ENCODE assay signal across 11 mouse cellular contexts in the genomic region with DNA sequence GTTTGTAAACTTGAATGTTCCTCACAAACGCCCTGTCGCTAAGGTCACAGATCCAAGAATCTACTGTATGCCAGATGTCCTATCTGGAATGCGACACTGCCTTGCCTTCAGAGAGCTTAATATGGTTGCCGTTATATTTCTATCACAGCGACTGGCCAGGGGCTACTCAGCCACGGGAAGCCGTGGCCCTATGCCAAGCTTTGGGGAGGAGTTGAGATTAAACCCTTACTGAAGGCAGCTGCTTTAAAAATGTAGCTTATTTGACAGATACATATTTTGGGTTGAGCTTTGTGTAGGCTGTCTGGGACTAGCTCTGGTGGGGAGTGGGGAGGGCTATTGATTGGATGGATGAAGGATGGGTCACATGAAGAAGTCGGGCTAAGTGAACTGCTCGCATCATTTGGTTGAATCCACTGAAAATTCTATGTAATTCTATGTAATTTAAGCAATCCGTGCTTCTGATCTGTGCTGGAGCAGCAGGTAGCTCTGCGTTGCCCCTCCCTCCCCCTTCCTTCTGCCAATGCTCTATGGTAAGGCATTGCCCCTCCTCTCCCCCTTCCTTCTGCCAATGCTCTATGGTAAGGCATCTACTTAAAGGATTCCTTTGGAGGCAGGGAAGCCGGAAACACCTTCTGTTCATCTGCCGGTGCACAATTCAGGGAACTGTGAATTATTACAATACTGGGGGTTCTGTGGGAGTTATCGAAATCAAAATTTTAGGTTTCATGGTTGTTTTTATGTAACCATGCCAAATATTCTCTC. TPM values are rescaled to one million over a fixed set of nuclear protein-coding genes. Genes with fewer than 3 reads are reported as not detected.
A peak's percentile ranks its signal among the peaks of the same experiment; 100 is the strongest.
DNase-seq lines count a peak whose midpoint lies in the region; ATAC-seq and TF ChIP-seq lines count a peak whose summit lies in the region.
"Had no signal": no experiment of that assay in that cellular context is flagged by ENCODE, and none has a peak within 500 bp of the region (broad histone marks: within the 10 kb centered on the region; RNA-seq: fewer than 3 reads in every experiment).

No protein-coding gene starts in this region.

- no peak for DNase-seq in frontal cortex, postnatal 25 days (ENCODE audit: low spot score in 2 of 2)
- no peak for DNase-seq in left cerebral cortex, adult 2 months (ENCODE audit: extremely low spot score in 1 of 2, low spot score in 2 of 2)
- DNase-seq in left cerebral cortex, adult 11 months (ENCODE audit: low spot score), result no peak
- DNase-seq in brain, adult 2 months (ENCODE audit: low read depth, low spot score), result peak; percentile 53
- peak; percentile 74 to 78 for DNase-seq in heart, postnatal 10 days
- no peak for DNase-seq in Muller cell, postnatal 12 days (ENCODE audit: inconsistent ontology term)
- DNase-seq: adrenal gland, adult 2 months; right cerebral cortex, postnatal 25 days had no signal

- intact Hi-C loops in left cerebral cortex, adult 2 months (cut with DNase I), result no loop called here
- intact Hi-C loops in heart, postnatal 10 days (cut with DNase I), result no loop called here

- H3K27ac ChIP-seq in left cerebral cortex, adult 2 months, result peak overlapping the region; percentile 11; the same call in 1 of the 2 replicates

- ATAC-seq in frontal cortex, adult (ENCODE audit: low TSS enrichment), result peak; percentile 47; the same call in 1 of the 2 replicates
- ATAC-seq in megakaryocyte progenitor cell, adult 5-6 weeks (replicated peaks; ENCODE audit: poor library complexity), result no peak

- H3K4me3 ChIP-seq in left cerebral cortex, adult 2 months, result no peak overlapping the region
- H3K4me3 ChIP-seq: megakaryocyte, embryonic 14.5 days had no signal

- TF ChIP-seq CTCF in left cerebral cortex, adult 2 months (IDR thresholded peaks at IDR 0.05), result no peak

RNA-seq across cellular contexts. Expression of gene Prickle1, which starts 28.0 kb away (rescaled TPM):
- total RNA-seq in left cerebral cortex, adult 2 months (2021), result 10 to 100 TPM; 92.4 to 93.4 TPM
- total RNA-seq in heart, postnatal 10 days (2021), result 10 to 100 TPM; 24.1 to 36.4 TPM
- total RNA-seq in megakaryocyte progenitor cell, adult 5-6 weeks (2015), result 1.8 and 2.0 TPM in 2 replicates
- total RNA-seq in megakaryocyte progenitor cell, adult 5-6 weeks (2017), result 1.7 and 2.3 TPM in 2 replicates

Comparison
In these comparisons a context has a peak if more than half of its experiments do, and no peak if none do; other contexts are left out.
1. DNase-seq: peak in brain, adult 2 months (single experiment) and heart, postnatal 10 days (2 of 2); none in frontal cortex, postnatal 25 days (0 of 2), left cerebral cortex, adult 2 months (0 of 2), left cerebral cortex, adult 11 months (single experiment) and Muller cell, postnatal 12 days (single experiment).
2. RNA of gene Prickle1, which starts 28.0 kb away (total RNA-seq): 92.4 to 93.4 TPM in left cerebral cortex, adult 2 months and 24.1 to 36.4 TPM in heart, postnatal 10 days; 1.7 to 2.3 TPM in megakaryocyte progenitor cell, adult 5-6 weeks; every median in the first group is over 4 times any median in the second.